Mouse (Mus musculus) gastrocnemius, postnatal 4 days (tissue): Measurements from ENCODE around the gene Ctu2. TPM values are rescaled to one million over a fixed set of nuclear protein-coding genes. Genes with fewer than 3 reads are reported as not detected.

Source experiments
- DNase-seq, 2 experiments: peaks; one replicate each; pipeline ENCODE4 v3.0.0; 2021 to 2022; ENCODE audit warnings: low spot score in 2 of 2, mixed read lengths in 2 of 2
- total RNA-seq, 2 experiments: library from RNA; stranded (reverse); gene quantifications; 2 replicates each; pipeline ENCODE4 v1.2.3; 2021

Gene Ctu2
- total RNA-seq, 2 experiments from 2014 or later: 18.3 to 18.9 TPM

GRCm38 (mm10) chr8:122444058-122444748, 31.7 kb upstream of the Ctu2 start:
- DNase-seq: peak in 1 of 2 experiments; percentile 80

- DNase-seq: no peak
These were observed 30.7 kb upstream of the Ctu2 start for GRCm38 (mm10) chr8:122445203-122445602.

GRCm38 (mm10) chr8:122451161-122451703, 24.7 kb upstream of the Ctu2 start:
- DNase-seq: no peak

- no peak for DNase-seq
These were observed 23.8 kb upstream of the Ctu2 start for GRCm38 (mm10) chr8:122452154-122452553.

- no peak for DNase-seq
These were observed 21.5 kb upstream of the Ctu2 start for GRCm38 (mm10) chr8:122454409-122454808.

- DNase-seq: no peak
These were observed 18.8 kb upstream of the Ctu2 start for GRCm38 (mm10) chr8:122457171-122457570.

- DNase-seq: no peak
These were observed 16.6 kb upstream of the Ctu2 start for GRCm38 (mm10) chr8:122459218-122459900.

- DNase-seq: no peak
These were observed 16.0 kb upstream of the Ctu2 start for GRCm38 (mm10) chr8:122459990-122460389.

- DNase-seq: peak in 1 of 2 experiments; percentile 45
These were observed 15.1 kb upstream of the Ctu2 start, which contains the start of gene Snai3 for GRCm38 (mm10) chr8:122460524-122461472. Snai3 (minus strand) TSS chr8:122460733.

GRCm38 (mm10) chr8:122461473-122462148, 14.3 kb upstream of the Ctu2 start:
- no peak for DNase-seq

- DNase-seq: no peak
These were observed 13.4 kb upstream of the Ctu2 start for GRCm38 (mm10) chr8:122462510-122462909.

- DNase-seq: no peak
These were observed 12.0 kb upstream of the Ctu2 start for GRCm38 (mm10) chr8:122463651-122464640.

- no peak for DNase-seq
These were observed 11.0 kb upstream of the Ctu2 start for GRCm38 (mm10) chr8:122464985-122465384.

GRCm38 (mm10) chr8:122467816-122468215, 8.1 kb upstream of the Ctu2 start:
- no peak for DNase-seq

- DNase-seq: no peak
These were observed 6.5 kb upstream of the Ctu2 start for GRCm38 (mm10) chr8:122469407-122469806.

GRCm38 (mm10) chr8:122469965-122470364, 6.0 kb upstream of the Ctu2 start:
- no peak for DNase-seq

GRCm38 (mm10) chr8:122470691-122471090, 5.3 kb upstream of the Ctu2 start:
- DNase-seq: no peak

- no peak for DNase-seq
These were observed 2.0 kb upstream of the Ctu2 start for GRCm38 (mm10) chr8:122473911-122474421.

- DNase-seq: peak in 1 of 2 experiments; percentile 58
These were observed 887 bp upstream of the Ctu2 start for GRCm38 (mm10) chr8:122474951-122475560.
